Mouse (Mus musculus): Measurements from ENCODE around the gene Vmn2r51.
"Not testable (repeated sequence)": the region's sequence is repeated elsewhere in the genome, so short reads cannot be mapped to it uniquely, and the experiment has no call there.

The Vmn2r51 gene

DNA sequence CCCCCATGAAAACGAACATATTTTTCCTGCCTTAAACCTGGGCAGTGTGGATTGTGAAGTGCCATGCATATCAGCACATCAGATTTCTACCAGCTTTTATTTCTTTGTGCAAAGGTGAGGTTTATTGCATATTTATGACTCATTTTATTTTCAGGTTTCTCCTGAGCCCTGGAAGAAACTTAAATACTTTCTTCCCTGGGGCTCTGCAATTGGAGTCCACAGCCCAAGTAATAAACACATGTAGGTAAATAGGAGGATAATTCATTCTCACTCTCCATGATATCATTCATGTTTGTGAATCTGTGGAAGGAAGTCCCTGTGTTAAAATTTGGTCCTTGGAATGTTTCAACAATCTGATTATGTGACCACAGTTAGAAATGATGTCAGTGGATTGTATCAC, at the start of gene Vmn2r51:
Gene Vmn2r51, minus strand, starts transcription at position 101 of the 400 bp plus-strand sequence.
- not testable (repeated sequence) for DNase-seq (ENCODE audit: low read depth, low spot score)

DNA sequence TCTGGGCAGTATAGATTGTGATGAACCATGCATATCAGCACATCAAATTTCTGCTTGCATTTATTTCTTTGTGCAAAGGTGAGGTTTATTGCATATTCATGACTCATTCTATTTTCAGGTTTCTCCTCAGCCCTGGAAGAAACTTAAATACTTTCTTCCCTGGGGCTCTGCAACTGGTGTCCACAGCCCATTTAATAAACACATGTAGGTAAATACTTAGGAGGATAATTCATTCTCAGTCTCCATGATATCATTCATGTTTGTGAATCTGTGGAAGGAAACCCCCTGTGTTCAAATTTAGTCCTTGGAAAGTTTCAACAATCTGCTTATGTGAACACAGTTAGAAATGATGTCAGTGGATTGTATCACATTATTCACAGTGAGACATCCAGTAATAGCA, 52.3 kb downstream of the Vmn2r51 start, which contains the start of gene Vmn2r50:
Gene Vmn2r50, minus strand, starts transcription at position 101 of the 400 bp plus-strand sequence.
- DNase-seq (ENCODE audit: low read depth, low spot score), result not testable (repeated sequence)
